ENCODE assay signal across 29 mouse cellular contexts in the genomic region with DNA sequence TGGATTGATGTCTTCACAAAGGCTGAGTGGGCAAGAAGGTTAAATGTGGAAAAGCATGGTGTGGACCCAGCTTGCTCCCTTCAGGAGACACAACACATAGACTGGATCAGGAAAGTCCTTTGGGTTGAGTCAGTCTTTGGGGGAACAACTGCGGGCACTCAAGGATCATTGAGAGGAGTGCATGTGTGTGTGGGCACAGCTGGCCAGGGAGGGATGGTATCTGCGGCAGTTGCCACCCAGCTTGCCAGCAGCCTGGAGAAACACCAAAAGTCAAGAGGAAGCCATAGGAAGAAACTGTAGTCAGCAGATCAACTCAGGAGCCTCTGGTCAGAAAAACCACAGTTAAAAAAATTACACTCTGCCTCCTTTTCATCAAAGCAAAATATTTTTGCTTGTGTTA. TPM values are rescaled to one million over a fixed set of nuclear protein-coding genes. Genes with fewer than 3 reads are reported as not detected.
A peak's percentile ranks its signal among the peaks of the same experiment; 100 is the strongest.
DNase-seq lines count a peak whose midpoint lies in the region; ATAC-seq and TF ChIP-seq lines count a peak whose summit lies in the region.
"Had no signal": no experiment of that assay in that cellular context is flagged by ENCODE, and none has a peak within 500 bp of the region (broad histone marks: within the 10 kb centered on the region; RNA-seq: fewer than 3 reads in every experiment).

No protein-coding gene starts in this region.

- H3K79me2 ChIP-seq in heart, adult 2 months (replicated peaks; ENCODE audit: control insufficient read depth, insufficient read depth, low read length) = no peaks in the 10 kb centered on the region

- intact Hi-C loops in heart, adult 2 months (cut with DNase I) = no loop called here

- no peak for TF ChIP-seq POLR2A in heart, adult 2 months (IDR thresholded peaks at IDR 0.05; ENCODE audit: insufficient read depth, low read depth, low read length)

- H3K4me2 ChIP-seq in limb, embryonic 12.5 days = no peak overlapping the region
- H3K4me2 ChIP-seq in embryonic facial prominence, embryonic 14.5 days (ENCODE audit: low read depth, low read length) = no peak overlapping the region
- no peak overlapping the region for H3K4me2 ChIP-seq in stomach, embryonic 14.5 days (replicated peaks; ENCODE audit: low read depth, low read length)
- no peak overlapping the region for H3K4me2 ChIP-seq in hindbrain, embryonic 12.5 days (replicated peaks)
- H3K4me2 ChIP-seq in hindbrain, embryonic 11.5 days (replicated peaks; ENCODE audit: low read depth, low read length) = no peak overlapping the region
- H3K4me2 ChIP-seq: forebrain, embryonic 15.5 days; heart, embryonic 12.5 days; hindbrain, embryonic 13.5 days; liver, embryonic 13.5 days; lung, embryonic 15.5 days; neural tube, embryonic 15.5 days had no signal

- no peaks in the 10 kb centered on the region for H3K27me3 ChIP-seq in heart, adult 2 months (ENCODE audit: control insufficient read depth, insufficient read depth, low read length)
- H3K27me3 ChIP-seq in limb, embryonic 12.5 days = no peaks in the 10 kb centered on the region; the same call in 1 of the 2 replicates
- 0 out of 2 replicates have a peak, but pooled peaks cover 6% of the 10 kb centered on the region for H3K27me3 ChIP-seq in limb, embryonic 10.5 days (ENCODE audit: low read depth, poor library complexity, severe bottlenecking)
- H3K27me3 ChIP-seq in embryonic facial prominence, embryonic 14.5 days (replicated peaks; ENCODE audit: control insufficient read depth, insufficient read depth, low read length) = no peaks in the 10 kb centered on the region
- H3K27me3 ChIP-seq in stomach, embryonic 14.5 days (ENCODE audit: control insufficient read depth, insufficient read depth, low read length) = no peaks in the 10 kb centered on the region
- H3K27me3 ChIP-seq in hindbrain, embryonic 12.5 days = no peaks in the 10 kb centered on the region
- no peaks in the 10 kb centered on the region for H3K27me3 ChIP-seq in hindbrain, embryonic 11.5 days (ENCODE audit: control insufficient read depth, insufficient read depth, low read length)
- H3K27me3 ChIP-seq: forebrain, embryonic 15.5 days; heart, embryonic 12.5 days; lung, embryonic 15.5 days; neural tube, embryonic 15.5 days had no signal

- H3K27ac ChIP-seq in heart, adult 2 months = no peak overlapping the region
- H3K27ac ChIP-seq in limb, embryonic 12.5 days = peak overlapping the region; percentile 47; the same call in 1 of the 2 replicates
- H3K27ac ChIP-seq in limb, embryonic 10.5 days = no peak overlapping the region
- no peak overlapping the region; the same call in 1 of the 2 replicates for H3K27ac ChIP-seq in embryonic facial prominence, embryonic 14.5 days (replicated peaks; ENCODE audit: low read depth, low read length)
- H3K27ac ChIP-seq in stomach, embryonic 14.5 days (ENCODE audit: low read length) = peak overlapping the region; percentile 88
- no peak overlapping the region for H3K27ac ChIP-seq in hindbrain, embryonic 12.5 days
- no peak overlapping the region for H3K27ac ChIP-seq in hindbrain, embryonic 11.5 days (ENCODE audit: low read depth, low read length)
- H3K27ac ChIP-seq: forebrain, embryonic 15.5 days; hindbrain, embryonic 13.5 days; layer of hippocampus, adult 2 months; liver, embryonic 13.5 days; lung, embryonic 15.5 days; macrophage; neural tube, embryonic 15.5 days had no signal

- H3K4me3 ChIP-seq in heart, adult 2 months = no peak overlapping the region
- no peak overlapping the region for H3K4me3 ChIP-seq in limb, embryonic 12.5 days (replicated peaks)
- H3K4me3 ChIP-seq in limb, embryonic 10.5 days = no peak overlapping the region
- no peak overlapping the region for H3K4me3 ChIP-seq in embryonic facial prominence, embryonic 14.5 days (ENCODE audit: low read depth, low read length)
- no peak overlapping the region for H3K4me3 ChIP-seq in stomach, embryonic 14.5 days (ENCODE audit: low read depth, low read length)
- no peak overlapping the region for H3K4me3 ChIP-seq in hindbrain, embryonic 12.5 days
- no peak overlapping the region for H3K4me3 ChIP-seq in hindbrain, embryonic 11.5 days (ENCODE audit: low read depth, low read length)
- H3K4me3 ChIP-seq: forebrain, embryonic 15.5 days; heart, embryonic 12.5 days; hindbrain, embryonic 13.5 days; layer of hippocampus, adult 2 months; liver, embryonic 13.5 days; lung, embryonic 15.5 days; neural tube, embryonic 15.5 days had no signal

- 70% methylated on average over 2 of the region's 2 CpGs for WGBS in heart, adult 2 months
- 67% methylated on average over 2 of the region's 2 CpGs for WGBS in limb, embryonic 12.5 days
- WGBS in limb, embryonic 10.5 days = 75% methylated on average over 2 of the region's 2 CpGs
- WGBS in embryonic facial prominence, embryonic 14.5 days = 74% methylated on average over 2 of the region's 2 CpGs
- 40% methylated on average over 2 of the region's 2 CpGs for WGBS in stomach, embryonic 14.5 days
- WGBS in hindbrain, embryonic 12.5 days = 88% methylated on average over 2 of the region's 2 CpGs
- 79% methylated on average over 2 of the region's 2 CpGs for WGBS in hindbrain, embryonic 11.5 days

- peak; percentile 34 for DNase-seq in heart, postnatal 4 days
- DNase-seq in heart, adult 2 months = no peak
- DNase-seq in limb, embryonic 10.5 days (ENCODE audit: low spot score) = no peak
- DNase-seq in embryonic facial prominence, embryonic 14.5 days (ENCODE audit: low spot score) = no peak
- DNase-seq in hindbrain, embryonic 11.5 days (ENCODE audit: low spot score) = no peak
- DNase-seq: adrenal gland, adult 8-10 months; cerebellum, adult 2 months; kidney, postnatal 10 days; liver, embryonic 13.5 days; right cerebral cortex, adult 18-20 months had no signal

- no peak for TF ChIP-seq EP300 in heart, adult 2 months (IDR thresholded peaks at IDR 0.05; ENCODE audit: insufficient read depth, low read depth, low read length)

- TF ChIP-seq CTCF in heart, adult 2 months (IDR thresholded peaks at IDR 0.05) = no peak

- peaks cover 13% of the 10 kb centered on the region for H3K4me1 ChIP-seq in heart, adult 2 months (ENCODE audit: control insufficient read depth, insufficient read depth, low read length)
- peaks cover 47% of the 10 kb centered on the region for H3K4me1 ChIP-seq in limb, embryonic 12.5 days (replicated peaks)
- H3K4me1 ChIP-seq in limb, embryonic 10.5 days = peaks cover 43% of the 10 kb centered on the region
- peaks cover 35% of the 10 kb centered on the region for H3K4me1 ChIP-seq in embryonic facial prominence, embryonic 14.5 days (ENCODE audit: control insufficient read depth, insufficient read depth, low read length)
- peaks cover 47% of the 10 kb centered on the region for H3K4me1 ChIP-seq in stomach, embryonic 14.5 days (ENCODE audit: control insufficient read depth, insufficient read depth, low read length)
- H3K4me1 ChIP-seq in hindbrain, embryonic 12.5 days = peaks cover 12% of the 10 kb centered on the region; the same call in 1 of the 2 replicates
- no peaks in the 10 kb centered on the region for H3K4me1 ChIP-seq in hindbrain, embryonic 11.5 days (replicated peaks; ENCODE audit: control insufficient read depth, insufficient read depth, low read length)
- H3K4me1 ChIP-seq: liver, embryonic 13.5 days had no signal

- no peak for ATAC-seq in limb, embryonic 12.5 days (ENCODE audit: insufficient number of reproducible peaks, insufficient read depth, low FRiP score, low TSS enrichment, low read depth)
- no peak for ATAC-seq in embryonic facial prominence, embryonic 14.5 days (ENCODE audit: low read depth)
- ATAC-seq in stomach, embryonic 14.5 days (ENCODE audit: insufficient number of reproducible peaks, insufficient read depth, low FRiP score, low read depth) = no peak
- ATAC-seq in hindbrain, embryonic 12.5 days (ENCODE audit: low FRiP score) = no peak
- no peak for ATAC-seq in hindbrain, embryonic 11.5 days (ENCODE audit: low FRiP score)
- ATAC-seq: activated CD4-positive, CD25-positive, alpha-beta regulatory T cell, adult 4 months; forebrain, embryonic 15.5 days had no signal

- H3K9me3 ChIP-seq in limb, embryonic 12.5 days = no peaks in the 10 kb centered on the region
- H3K9me3 ChIP-seq in limb, embryonic 10.5 days (replicated peaks) = no peaks in the 10 kb centered on the region
- H3K9me3 ChIP-seq in embryonic facial prominence, embryonic 14.5 days (ENCODE audit: control insufficient read depth, low read length) = no peaks in the 10 kb centered on the region
- no peaks in the 10 kb centered on the region for H3K9me3 ChIP-seq in stomach, embryonic 14.5 days (ENCODE audit: control insufficient read depth, low read depth, low read length)
- H3K9me3 ChIP-seq in hindbrain, embryonic 12.5 days (replicated peaks) = no peaks in the 10 kb centered on the region
- H3K9me3 ChIP-seq in hindbrain, embryonic 11.5 days (ENCODE audit: control insufficient read depth, low read length) = no peaks in the 10 kb centered on the region
- H3K9me3 ChIP-seq: forebrain, embryonic 15.5 days; heart, embryonic 12.5 days; hindbrain, embryonic 13.5 days; liver, embryonic 13.5 days; lung, embryonic 15.5 days; neural tube, embryonic 15.5 days had no signal

- H3K36me3 ChIP-seq in heart, adult 2 months (ENCODE audit: control insufficient read depth, insufficient read depth, low read length) = peaks cover 15% of the 10 kb centered on the region
- H3K36me3 ChIP-seq in limb, embryonic 12.5 days = no peaks in the 10 kb centered on the region
- H3K36me3 ChIP-seq in limb, embryonic 10.5 days = no peaks in the 10 kb centered on the region
- no peaks in the 10 kb centered on the region for H3K36me3 ChIP-seq in embryonic facial prominence, embryonic 14.5 days (ENCODE audit: control insufficient read depth, insufficient read depth, low read length)
- no peaks in the 10 kb centered on the region for H3K36me3 ChIP-seq in stomach, embryonic 14.5 days (ENCODE audit: control insufficient read depth, insufficient read depth, low read length)
- no peaks in the 10 kb centered on the region for H3K36me3 ChIP-seq in hindbrain, embryonic 12.5 days
- H3K36me3 ChIP-seq in hindbrain, embryonic 11.5 days (ENCODE audit: control insufficient read depth, insufficient read depth, low read length) = no peaks in the 10 kb centered on the region
- H3K36me3 ChIP-seq: forebrain, embryonic 15.5 days; heart, embryonic 12.5 days; hindbrain, embryonic 13.5 days; liver, embryonic 13.5 days; lung, embryonic 15.5 days; neural tube, embryonic 15.5 days had no signal

- no peak overlapping the region for H3K9ac ChIP-seq in heart, adult 2 months (ENCODE audit: low read depth, low read length)
- no peak overlapping the region for H3K9ac ChIP-seq in limb, embryonic 12.5 days (replicated peaks)
- peak overlapping the region; percentile 32; the same call in 1 of the 2 replicates for H3K9ac ChIP-seq in embryonic facial prominence, embryonic 14.5 days (ENCODE audit: low read depth, low read length)
- H3K9ac ChIP-seq in stomach, embryonic 14.5 days (replicated peaks; ENCODE audit: low read depth, low read length) = no peak overlapping the region
- no peak overlapping the region for H3K9ac ChIP-seq in hindbrain, embryonic 12.5 days
- H3K9ac ChIP-seq in hindbrain, embryonic 11.5 days (ENCODE audit: low read depth, low read length) = no peak overlapping the region
- H3K9ac ChIP-seq: forebrain, embryonic 15.5 days; hindbrain, embryonic 13.5 days; liver, embryonic 13.5 days; lung, embryonic 15.5 days; neural tube, embryonic 15.5 days had no signal

RNA-seq across cellular contexts. Expression of a gene that starts 12.8 kb away (rescaled TPM):
- total RNA-seq in heart, postnatal 4 days (2021) = 100 to 1,000 TPM; 103 to 110 TPM
- 100 to 1,000 TPM in 1 of 2 experiments, 10 to 100 TPM in 1; 93.8 to 103 TPM for total RNA-seq in heart, adult 2 months (2021)
- polyA plus RNA-seq in heart, adult 2 months (2012; rRNA removed) = 48.6 and 95.9 TPM in 2 replicates
- 2.4 and 2.6 TPM in 2 replicates for polyA plus RNA-seq in limb, embryonic 12.5 days (2016; fragmentation: Nextera tagmentation; extraction: Ambion mirVana)
- 0.20 and 0.54 TPM in 2 replicates for polyA plus RNA-seq in limb, embryonic 10.5 days (2016; fragmentation: Nextera tagmentation; extraction: Ambion mirVana)
- polyA plus RNA-seq in embryonic facial prominence, embryonic 14.5 days (2014; fragmentation: Nextera tagmentation; extraction: Ambion mirVana) = 6.8 and 7.3 TPM in 2 replicates
- polyA plus RNA-seq in stomach, embryonic 14.5 days (2014; fragmentation: Nextera tagmentation; extraction: Ambion mirVana) = 16.8 and 20.3 TPM in 2 replicates
- polyA plus RNA-seq in hindbrain, embryonic 12.5 days (2016; fragmentation: Nextera tagmentation; extraction: Ambion mirVana) = 1.6 and 1.9 TPM in 2 replicates
- polyA plus RNA-seq in hindbrain, embryonic 11.5 days (2014; fragmentation: Nextera tagmentation; extraction: Ambion mirVana) = 0.81 and 1.2 TPM in 2 replicates
- total RNA-seq: MEL had no signal
- polyA plus RNA-seq: activated CD4-positive, CD25-positive, alpha-beta regulatory T cell, adult 4 months had no signal

RNA-seq across cellular contexts. Expression of a gene that starts 26.6 kb away (rescaled TPM):
- 100 to 1,000 TPM; 851 to 876 TPM for total RNA-seq in heart, postnatal 4 days (2021)
- 100 to 1,000 TPM; 930 to 977 TPM for total RNA-seq in heart, adult 2 months (2021)
- polyA plus RNA-seq in heart, adult 2 months (2012; rRNA removed) = 215 and 395 TPM in 2 replicates
- 218 and 220 TPM in 2 replicates for polyA plus RNA-seq in limb, embryonic 12.5 days (2016; fragmentation: Nextera tagmentation; extraction: Ambion mirVana)
- polyA plus RNA-seq in limb, embryonic 10.5 days (2016; fragmentation: Nextera tagmentation; extraction: Ambion mirVana) = 304 and 360 TPM in 2 replicates
- polyA plus RNA-seq in embryonic facial prominence, embryonic 14.5 days (2014; fragmentation: Nextera tagmentation; extraction: Ambion mirVana) = 229 and 272 TPM in 2 replicates
- 206 and 216 TPM in 2 replicates for polyA plus RNA-seq in stomach, embryonic 14.5 days (2014; fragmentation: Nextera tagmentation; extraction: Ambion mirVana)
- 182 and 202 TPM in 2 replicates for polyA plus RNA-seq in hindbrain, embryonic 12.5 days (2016; fragmentation: Nextera tagmentation; extraction: Ambion mirVana)
- polyA plus RNA-seq in hindbrain, embryonic 11.5 days (2014; fragmentation: Nextera tagmentation; extraction: Ambion mirVana) = 244 and 258 TPM in 2 replicates

RNA-seq across cellular contexts. Expression of a gene that starts 52.2 kb away (rescaled TPM):
- not detected for total RNA-seq in heart, postnatal 4 days (2021)
- not detected for total RNA-seq in heart, adult 2 months (2021)
- not detected in 2 replicates for polyA plus RNA-seq in heart, adult 2 months (2012; rRNA removed)
- not detected in 2 replicates for polyA plus RNA-seq in limb, embryonic 12.5 days (2016; fragmentation: Nextera tagmentation; extraction: Ambion mirVana)
- not detected in 2 replicates for polyA plus RNA-seq in limb, embryonic 10.5 days (2016; fragmentation: Nextera tagmentation; extraction: Ambion mirVana)
- polyA plus RNA-seq in embryonic facial prominence, embryonic 14.5 days (2014; fragmentation: Nextera tagmentation; extraction: Ambion mirVana) = not detected in 2 replicates
- not detected in 2 replicates for polyA plus RNA-seq in stomach, embryonic 14.5 days (2014; fragmentation: Nextera tagmentation; extraction: Ambion mirVana)
- 0.20 and 0.87 TPM in 2 replicates for polyA plus RNA-seq in hindbrain, embryonic 12.5 days (2016; fragmentation: Nextera tagmentation; extraction: Ambion mirVana)
- polyA plus RNA-seq in hindbrain, embryonic 11.5 days (2014; fragmentation: Nextera tagmentation; extraction: Ambion mirVana) = 0.14 and 0.20 TPM in 2 replicates
- total RNA-seq: adrenal gland, adult 8-10 months; gastrocnemius, postnatal 4 days; heart, postnatal 10 days; layer of hippocampus, adult 2 months; layer of hippocampus, postnatal 25 days; left cerebral cortex, postnatal 10 days; MEL; midbrain, postnatal 0 days had no signal
- polyA plus RNA-seq: activated CD4-positive, CD25-positive, alpha-beta regulatory T cell, adult 4 months; C2C12; forebrain, embryonic 15.5 days; heart, embryonic 12.5 days; liver, embryonic 13.5 days; lung, embryonic 15.5 days; macrophage; midbrain, postnatal 0 days; neural tube, embryonic 15.5 days; testis, adult 2 months had no signal

Comparison
In these comparisons a context has a peak if more than half of its experiments do, and no peak if none do; other contexts are left out.
1. H3K27ac ChIP-seq: peak in limb, embryonic 12.5 days (single experiment) and stomach, embryonic 14.5 days (single experiment); none in heart, adult 2 months (single experiment), limb, embryonic 10.5 days (single experiment), embryonic facial prominence, embryonic 14.5 days (single experiment), hindbrain, embryonic 12.5 days (single experiment) and hindbrain, embryonic 11.5 days (single experiment).